Comparison of ENCODE assay signal across 9 mouse cellular contexts in the genomic region with DNA sequence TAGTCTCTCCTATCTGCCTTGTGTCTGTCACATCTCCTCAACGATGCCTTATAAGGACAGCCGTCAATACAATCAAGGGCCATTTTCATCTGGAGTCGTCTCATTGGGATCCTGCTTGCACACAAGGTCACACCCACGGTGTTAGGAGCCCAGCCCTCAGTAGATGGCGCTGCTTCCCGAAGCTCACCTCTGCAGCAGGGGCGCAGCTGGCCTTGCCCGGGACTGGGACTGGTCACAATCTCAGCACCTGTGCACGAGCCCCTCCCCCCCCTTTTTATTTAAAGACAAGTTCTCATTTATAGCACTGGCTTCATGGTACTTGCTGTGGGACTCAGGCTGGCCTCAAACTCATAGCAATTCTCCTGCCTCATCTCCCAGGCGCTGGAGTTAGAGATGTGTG. TPM values are rescaled to one million over a fixed set of nuclear protein-coding genes. Genes with fewer than 3 reads are reported as not detected.
DNase-seq lines count a peak whose midpoint lies in the region; ATAC-seq and TF ChIP-seq lines count a peak whose summit lies in the region.
"Had no signal": no experiment of that assay in that cellular context is flagged by ENCODE, and none has a peak within 500 bp of the region (broad histone marks: within the 10 kb centered on the region; RNA-seq: fewer than 3 reads in every experiment).

No protein-coding gene starts in this region.

- intact Hi-C loops in heart, postnatal 36 days (cut with DNase I): loop anchor here (5.0 kb wide), 1 partner anchor 54 kb away; the partner anchor contains the start of gene Irf8

- no peak for TF ChIP-seq POLR2A in cortical plate, adult 2 months (IDR thresholded peaks at IDR 0.05; ENCODE audit: extremely low read depth, insufficient read depth, low read length)

- no peak overlapping the region for H3K4me3 ChIP-seq in cortical plate, adult 2 months (ENCODE audit: insufficient read depth, low read length)
- H3K4me3 ChIP-seq in liver, postnatal 0 days (ENCODE audit: low read depth, low read length): no peak overlapping the region
- H3K4me3 ChIP-seq: neural tube, embryonic 13.5 days had no signal

- 14% methylated on average over 10 of the region's 10 CpGs for WGBS in liver, postnatal 0 days (ENCODE audit: insufficient replicate concordance)

- TF ChIP-seq EP300 in liver, postnatal 0 days (IDR thresholded peaks at IDR 0.05; ENCODE audit: low read depth): no peak

- H3K27ac ChIP-seq in cortical plate, adult 2 months (ENCODE audit: insufficient read depth, low read length): no peak overlapping the region
- no peak overlapping the region for H3K27ac ChIP-seq in liver, postnatal 0 days (ENCODE audit: low read depth)
- H3K27ac ChIP-seq: neural tube, embryonic 13.5 days had no signal

- DNase-seq in layer of hippocampus, adult 9-11 months: peak; percentile 64
- DNase-seq in layer of hippocampus, postnatal 14 days (ENCODE audit: low spot score in 2 of 2): no peak
- DNase-seq in MN1 (ENCODE audit: low spot score): peak; percentile 81
- DNase-seq in heart, postnatal 36 days: peak; percentile 80 to 83
- peak; percentile 86 for DNase-seq in liver, postnatal 0 days
- peak; percentile 68 for DNase-seq in skeletal muscle tissue, adult 2 months (ENCODE audit: low read depth, low spot score)
- DNase-seq in yolk sac, embryonic 10.5 days (ENCODE audit: low spot score): peak; percentile 59

- no peaks in the 10 kb centered on the region for H3K27me3 ChIP-seq in liver, postnatal 0 days (ENCODE audit: insufficient read depth, low read length)
- H3K27me3 ChIP-seq: neural tube, embryonic 13.5 days had no signal

- TF ChIP-seq CTCF in cortical plate, adult 2 months (IDR thresholded peaks at IDR 0.05; ENCODE audit: extremely low read depth, insufficient read depth, low read length): peak; percentile 56
- TF ChIP-seq CTCF in liver, postnatal 0 days (IDR thresholded peaks at IDR 0.05; ENCODE audit: low read depth): peak; percentile 88

- H3K4me1 ChIP-seq in cortical plate, adult 2 months (ENCODE audit: control insufficient read depth, insufficient read depth, low read length): no peaks in the 10 kb centered on the region
- H3K4me1 ChIP-seq in liver, postnatal 0 days (ENCODE audit: insufficient read depth): peaks cover 2% of the 10 kb centered on the region; the same call in 1 of the 2 replicates

- no peak overlapping the region for H3K4me2 ChIP-seq in liver, postnatal 0 days (ENCODE audit: low read depth, low read length)
- H3K4me2 ChIP-seq: neural tube, embryonic 13.5 days had no signal

- ATAC-seq in liver, postnatal 0 days: peak; percentile 46

- H3K36me3 ChIP-seq in liver, postnatal 0 days (replicated peaks; ENCODE audit: insufficient read depth, low read length): no peaks in the 10 kb centered on the region
- H3K36me3 ChIP-seq: neural tube, embryonic 13.5 days had no signal

- no peaks in the 10 kb centered on the region for H3K9me3 ChIP-seq in liver, postnatal 0 days (ENCODE audit: low read length)
- H3K9me3 ChIP-seq: neural tube, embryonic 13.5 days had no signal

- H3K9ac ChIP-seq in liver, postnatal 0 days (replicated peaks): no peak overlapping the region
- H3K9ac ChIP-seq: neural tube, embryonic 13.5 days had no signal

RNA-seq across cellular contexts. Expression of gene Emc8, which starts 15.2 kb away (rescaled TPM):
- 10 to 100 TPM; 66.7 to 82.0 TPM for total RNA-seq in layer of hippocampus, postnatal 14 days (2021)
- 51.2 and 52.1 TPM in 2 replicates for polyA plus RNA-seq in cortical plate, adult 2 months (2012; rRNA removed)
- total RNA-seq in heart, postnatal 36 days (2021): 10 to 100 TPM; 40.2 to 46.2 TPM
- polyA plus RNA-seq in liver, postnatal 0 days (2015; fragmentation: Nextera tagmentation; extraction: Ambion mirVana): 81.1 and 83.9 TPM in 2 replicates

RNA-seq across cellular contexts. Expression of gene Cox4i1, which starts 15.6 kb away (rescaled TPM):
- total RNA-seq in layer of hippocampus, postnatal 14 days (2021): 1,000 to 10,000 TPM; 1,108 to 1,116 TPM
- 2,189 and 2,300 TPM in 2 replicates for polyA plus RNA-seq in cortical plate, adult 2 months (2012; rRNA removed)
- total RNA-seq in heart, postnatal 36 days (2021): 1,000 to 10,000 TPM; 4,631 to 4,708 TPM
- 1,191 and 1,240 TPM in 2 replicates for polyA plus RNA-seq in liver, postnatal 0 days (2015; fragmentation: Nextera tagmentation; extraction: Ambion mirVana)

RNA-seq across cellular contexts. Expression of gene Gm27021, which starts 15.7 kb away (rescaled TPM):
- total RNA-seq in layer of hippocampus, postnatal 14 days (2021): 1 to 10 TPM in 1 of 2 experiments, under 1 TPM in 1; 0.55 to 1.2 TPM
- 1.5 and 1.9 TPM in 2 replicates for polyA plus RNA-seq in cortical plate, adult 2 months (2012; rRNA removed)
- 1 to 10 TPM in 1 of 2 experiments, not detected in 1; 1.1 TPM for total RNA-seq in heart, postnatal 36 days (2021)
- polyA plus RNA-seq in liver, postnatal 0 days (2015; fragmentation: Nextera tagmentation; extraction: Ambion mirVana): 0.58 and 1.4 TPM in 2 replicates

RNA-seq across cellular contexts. Expression of gene 1190005I06Rik, which starts 36.2 kb away (rescaled TPM):
- total RNA-seq in layer of hippocampus, postnatal 14 days (2021): 10 to 100 TPM in 1 of 2 experiments, 1 to 10 TPM in 1; 9.5 to 10.6 TPM
- polyA plus RNA-seq in cortical plate, adult 2 months (2012; rRNA removed): 10.8 and 11.0 TPM in 2 replicates
- 1 to 10 TPM; 3.1 to 3.4 TPM for total RNA-seq in heart, postnatal 36 days (2021)
- polyA plus RNA-seq in liver, postnatal 0 days (2015; fragmentation: Nextera tagmentation; extraction: Ambion mirVana): 4.8 and 5.0 TPM in 2 replicates

RNA-seq across cellular contexts. Expression of gene Irf8, which starts 52.6 kb away (rescaled TPM):
- 1 to 10 TPM; 3.3 to 5.1 TPM for total RNA-seq in layer of hippocampus, postnatal 14 days (2021)
- polyA plus RNA-seq in cortical plate, adult 2 months (2012; rRNA removed): 4.1 and 4.8 TPM in 2 replicates
- 1 to 10 TPM; 3.9 to 5.6 TPM for total RNA-seq in heart, postnatal 36 days (2021)
- polyA plus RNA-seq in liver, postnatal 0 days (2015; fragmentation: Nextera tagmentation; extraction: Ambion mirVana): 28.3 and 31.8 TPM in 2 replicates

Comparison
In these comparisons a context has a peak if more than half of its experiments do, and no peak if none do; other contexts are left out.
1. DNase-seq: peak in layer of hippocampus, adult 9-11 months (single experiment), MN1 (single experiment), heart, postnatal 36 days (2 of 2), liver, postnatal 0 days (single experiment), skeletal muscle tissue, adult 2 months (single experiment) and yolk sac, embryonic 10.5 days (single experiment); none in layer of hippocampus, postnatal 14 days (0 of 2).
2. RNA of gene Cox4i1, which starts 15.6 kb away (total RNA-seq): 4,631 to 4,708 TPM in heart, postnatal 36 days; 1,108 to 1,116 TPM in layer of hippocampus, postnatal 14 days; every median in the first group is over 4 times any median in the second.